Mouse (Mus musculus): Measurements from ENCODE around the gene Gif.

DNA sequence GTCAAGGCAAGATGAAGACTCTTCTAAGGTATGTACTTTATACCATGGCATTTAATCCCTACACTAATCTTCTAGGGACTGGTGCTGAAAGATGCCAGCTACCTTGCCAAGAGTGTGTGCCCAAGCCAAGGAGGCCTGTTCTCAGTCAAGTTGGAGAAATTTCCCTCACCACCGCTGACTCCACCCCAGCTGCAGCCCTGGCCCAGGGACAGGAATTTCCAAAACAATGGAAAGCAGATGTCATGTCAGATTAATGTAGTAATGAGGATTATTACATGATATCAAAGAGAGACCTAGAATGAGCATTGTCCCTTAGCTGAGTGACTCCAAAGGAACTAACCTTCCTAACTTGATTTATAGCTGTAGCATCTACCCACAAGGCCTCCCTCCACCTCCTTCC lies 63.5 kb downstream of the Gif start:
- TF ChIP-seq CTCF (conservative IDR thresholded peaks at IDR 0.05; ENCODE audit: insufficient read depth, insufficient read length, low read depth, low read length) (no peak), POLR2A (IDR thresholded peaks at IDR 0.05; ENCODE audit: low read depth, low read length) (no peak)
